Mouse (Mus musculus) megakaryocyte, embryonic 14.5 days (primary cell): ENCODE data around the gene Bcl2l10.

Source experiments
- FLI1 ChIP-seq: IDR thresholded peaks from 2 replicates; pipeline ENCODE4 v1.6.1; 2012; ENCODE audit warnings: low read length, inconsistent platforms, mixed read lengths
- GATA1 ChIP-seq: IDR thresholded peaks from 3 replicates; pipeline ENCODE4 v1.6.1; 2012; ENCODE audit warnings: mixed read lengths, low read length, inconsistent platforms, borderline replicate concordance

GRCm38 (mm10) chr9:75368779-75369178 is 21.2 kb downstream of the Bcl2l10 start:
- TF ChIP-seq GATA1 (no peak), FLI1 (no peak)
